Mouse (Mus musculus) kidney, postnatal 4 days (tissue): ENCODE results near the gene Ccdc141.
"Not testable (repeated sequence)": the region's sequence is repeated elsewhere in the genome, so short reads cannot be mapped to it uniquely, and the experiment has no call there.

Experiments
- DNase-seq, 2 experiments: peaks; one replicate each; pipeline ENCODE4 v3.0.0; 2021; ENCODE audit warnings: mixed read lengths in 2 of 2

Ccdc141 gene

GRCm38 (mm10) chr2:77039683-77040082, 130.8 kb downstream of the Ccdc141 start:
- DNase-seq = no peak

- DNase-seq = no peak
Measured at GRCm38 (mm10) chr2:77039281-77039680, 131.2 kb downstream of the Ccdc141 start.

- DNase-seq = no peak
Measured at GRCm38 (mm10) chr2:77037211-77037610, 133.2 kb downstream of the Ccdc141 start.

- no peak for DNase-seq
Measured at GRCm38 (mm10) chr2:77034112-77034511, 136.3 kb downstream of the Ccdc141 start.

- no peak for DNase-seq
Measured at GRCm38 (mm10) chr2:77033322-77034060, 136.9 kb downstream of the Ccdc141 start.

GRCm38 (mm10) chr2:77020649-77021048, 149.8 kb downstream of the Ccdc141 start:
- no peak for DNase-seq

- no peak for DNase-seq
Measured at GRCm38 (mm10) chr2:77017735-77018134, 152.7 kb downstream of the Ccdc141 start.

GRCm38 (mm10) chr2:77013449-77013848, 157.0 kb downstream of the Ccdc141 start:
- not testable (repeated sequence) for DNase-seq

GRCm38 (mm10) chr2:77011981-77012380, 158.5 kb downstream of the Ccdc141 start:
- no peak for DNase-seq

- no peak for DNase-seq
Measured at GRCm38 (mm10) chr2:77007015-77007414, 163.4 kb downstream of the Ccdc141 start.

- no peak for DNase-seq
Measured at GRCm38 (mm10) chr2:77003148-77003547, 167.3 kb downstream of the Ccdc141 start.

- no peak for DNase-seq
Measured at GRCm38 (mm10) chr2:76998351-76998750, 172.1 kb downstream of the Ccdc141 start.

- no peak for DNase-seq
Measured at GRCm38 (mm10) chr2:76992493-76993201, 177.8 kb downstream of the Ccdc141 start.

- DNase-seq = no peak
Measured at GRCm38 (mm10) chr2:76987317-76987716, 183.1 kb downstream of the Ccdc141 start.

- no peak for DNase-seq
Measured at GRCm38 (mm10) chr2:76984384-76984783, 186.1 kb downstream of the Ccdc141 start.

GRCm38 (mm10) chr2:76983601-76984000, 186.8 kb downstream of the Ccdc141 start:
- DNase-seq = no peak

GRCm38 (mm10) chr2:76982391-76983145, 187.9 kb downstream of the Ccdc141 start, which contains the start of gene Ttn:
Gene Ttn, minus strand, starts transcription at chr2:76982547.
- DNase-seq = no peak

- no peak for DNase-seq
Measured at GRCm38 (mm10) chr2:76981717-76982116, 188.7 kb downstream of the Ccdc141 start.

GRCm38 (mm10) chr2:76980146-76980545, 190.3 kb downstream of the Ccdc141 start:
- DNase-seq = peak; percentile 24 to 47

GRCm38 (mm10) chr2:76977650-76978049, 192.8 kb downstream of the Ccdc141 start:
- DNase-seq = no peak

GRCm38 (mm10) chr2:76972051-76972450, 198.4 kb downstream of the Ccdc141 start:
- no peak for DNase-seq

GRCm38 (mm10) chr2:76971069-76971468, 199.4 kb downstream of the Ccdc141 start:
- no peak for DNase-seq

GRCm38 (mm10) chr2:76970669-76971068, 199.8 kb downstream of the Ccdc141 start:
- DNase-seq = no peak
